Mouse (Mus musculus) small intestine, adult 2 months (tissue): Measurements from ENCODE around the gene Larp1.

ENCODE experiments used
- CTCF ChIP-seq: fragments of 200-500 bp; IDR thresholded peaks from 2 replicates; pipeline ENCODE4 v1.5.1; 2012; ENCODE audit warnings: low read depth, mild to moderate bottlenecking, control low read depth, inconsistent platforms, low read length, moderate library complexity, mixed read lengths; ENCODE audit not compliant: insufficient replicate concordance, insufficient read length; ENCODE audit errors: extremely low read depth
- POLR2A ChIP-seq: fragments of 200-500 bp; IDR thresholded peaks from 2 replicates; pipeline ENCODE4 v1.6.1; 2012; ENCODE audit warnings: low read depth, mild to moderate bottlenecking, control low read depth, inconsistent platforms, low read length, moderate library complexity

DNA sequence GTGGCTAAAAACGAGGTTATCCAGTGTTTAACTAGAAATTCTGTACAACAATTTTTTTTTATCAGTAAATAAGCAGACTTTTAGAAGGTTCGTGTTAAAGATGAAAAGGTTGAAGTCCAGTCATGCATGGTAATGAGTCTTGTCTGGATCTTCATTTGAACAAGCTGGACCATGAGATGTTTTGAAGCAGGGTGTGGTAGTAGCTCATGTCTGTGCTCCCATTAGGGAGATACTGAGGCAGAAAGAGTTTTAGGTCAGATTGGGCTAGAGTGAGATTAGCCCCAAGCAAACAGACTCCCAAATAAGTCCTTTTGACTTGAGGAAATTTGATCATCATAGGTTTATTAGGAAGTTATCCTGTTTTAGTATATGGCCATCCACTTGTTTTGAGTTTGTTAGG is 6.5 kb downstream of the Larp1 start:
- no peak for TF ChIP-seq CTCF
- no peak for TF ChIP-seq POLR2A
